Mouse (Mus musculus): ENCODE results near the gene Igsf9b. TPM values are rescaled to one million over a fixed set of nuclear protein-coding genes. Genes with fewer than 3 reads are reported as not detected.

Igsf9b gene
- 10 to 100 TPM; 74.8 to 89.1 TPM for total RNA-seq (2021)
- long read RNA-seq, experiment 1, partial matches to known transcripts, result 1 of 14 reads
- long read RNA-seq, experiment 1, other reads (novel, unspliced or antisense), result 13 of 14 reads
- long read RNA-seq, experiment 2, partial matches to known transcripts, result 0 of 11 reads
- long read RNA-seq, experiment 2, other reads (novel, unspliced or antisense), result 11 of 11 reads

- H3K27ac ChIP-seq, result peak within 1 kb of the TSS; percentile 86
- TF ChIP-seq CTCF (IDR thresholded peaks at IDR 0.05), result peak; percentile 43
- DNase-seq (ENCODE audit: extremely low spot score in 1 of 2, low spot score in 2 of 2), result peak; percentile 96 to 97
- peak within 1 kb of the TSS; percentile 83 for H3K4me3 ChIP-seq
- intact Hi-C loops (cut with DNase I), result loop anchor here (1.0 to 2.0 kb wide), 2 partner anchors 106 to 120 kb away; no protein-coding TSS in a partner anchor
Observed at GRCm38 (mm10) chr9:27298411-27299285, at the start of gene Igsf9b. Igsf9b (plus strand) TSS chr9:27299204.

DNA sequence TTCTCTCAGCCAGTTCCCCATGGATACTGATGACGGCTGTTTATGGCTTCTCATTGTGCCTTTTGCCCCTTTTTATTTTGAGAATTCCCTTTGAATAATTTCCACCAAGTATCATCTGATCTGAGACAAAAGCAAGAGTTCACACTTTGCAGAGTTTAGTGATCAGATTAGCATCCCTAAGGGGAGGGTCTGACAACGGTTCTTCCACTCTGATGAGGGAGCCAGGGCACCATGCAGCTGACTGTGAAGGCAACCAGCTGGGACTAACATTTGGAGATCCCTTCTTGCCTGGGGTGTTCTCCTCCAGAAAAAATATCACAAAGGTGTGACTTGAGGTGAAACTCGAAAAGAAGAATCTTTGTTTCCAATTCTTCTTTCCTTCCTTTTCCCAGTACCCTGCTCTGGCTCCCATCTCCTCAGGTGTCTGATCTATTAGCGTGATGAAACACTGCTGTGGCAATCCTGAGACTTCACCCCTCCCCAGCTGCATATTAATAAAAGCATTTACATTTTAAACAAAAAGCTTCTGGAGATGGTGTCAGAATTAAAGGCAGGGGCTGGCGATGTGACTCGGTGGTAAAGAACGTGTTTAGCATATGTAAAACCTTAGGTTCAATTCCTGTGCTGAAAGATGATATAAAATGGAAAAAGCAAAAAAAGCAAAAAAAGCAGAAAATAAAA lies 46.8 kb upstream of the Igsf9b start:
- intact Hi-C loops (cut with DNase I), result no loop called here
- DNase-seq (ENCODE audit: extremely low spot score in 1 of 2, low spot score in 2 of 2), result no peak
- Histone ChIP-seq H3K4me3 (no peak overlapping the region), H3K27ac (no peak overlapping the region)
- TF ChIP-seq CTCF (IDR thresholded peaks at IDR 0.05), result no peak

GRCm38 (mm10) chr9:27256454-27256853 lies 42.5 kb upstream of the Igsf9b start:
- intact Hi-C loops (cut with DNase I), result no loop called here
- no peak for TF ChIP-seq CTCF (IDR thresholded peaks at IDR 0.05)
- DNase-seq (ENCODE audit: extremely low spot score in 1 of 2, low spot score in 2 of 2), result no peak
- no peak overlapping the region for H3K27ac ChIP-seq
- H3K4me3 ChIP-seq, result no peak overlapping the region

DNA sequence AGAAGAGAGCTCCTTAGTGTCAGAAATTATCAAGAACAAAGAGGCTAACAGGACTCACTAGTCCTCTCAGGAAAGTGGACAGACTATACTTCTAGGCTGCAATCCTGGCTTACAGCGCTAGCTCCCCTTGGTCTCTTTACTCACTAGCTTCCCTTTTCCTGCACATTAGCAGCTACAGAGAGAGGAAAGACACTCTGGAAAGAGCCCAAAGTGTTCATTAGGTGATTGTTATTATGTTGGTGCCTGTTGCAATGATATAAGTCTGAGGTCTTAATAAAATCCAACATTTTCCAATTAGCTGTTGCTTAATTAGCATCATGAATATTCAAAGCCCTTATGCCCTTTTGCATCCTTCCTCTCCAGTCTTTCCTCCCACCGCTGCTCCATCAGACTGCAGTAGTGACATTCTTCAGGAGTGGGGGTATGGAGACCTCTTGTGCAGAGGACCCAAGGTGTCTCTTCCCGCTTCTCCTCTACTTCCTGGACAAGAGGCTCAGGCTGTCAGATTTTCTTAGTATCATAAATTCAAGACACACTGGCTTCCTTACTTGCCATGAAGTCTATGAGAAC lies 38.5 kb upstream of the Igsf9b start:
- no peak overlapping the region for H3K27ac ChIP-seq
- no peak for DNase-seq (ENCODE audit: extremely low spot score in 1 of 2, low spot score in 2 of 2)
- no peak overlapping the region for H3K4me3 ChIP-seq
- intact Hi-C loops (cut with DNase I), result no loop called here
- TF ChIP-seq CTCF (IDR thresholded peaks at IDR 0.05), result no peak

DNA sequence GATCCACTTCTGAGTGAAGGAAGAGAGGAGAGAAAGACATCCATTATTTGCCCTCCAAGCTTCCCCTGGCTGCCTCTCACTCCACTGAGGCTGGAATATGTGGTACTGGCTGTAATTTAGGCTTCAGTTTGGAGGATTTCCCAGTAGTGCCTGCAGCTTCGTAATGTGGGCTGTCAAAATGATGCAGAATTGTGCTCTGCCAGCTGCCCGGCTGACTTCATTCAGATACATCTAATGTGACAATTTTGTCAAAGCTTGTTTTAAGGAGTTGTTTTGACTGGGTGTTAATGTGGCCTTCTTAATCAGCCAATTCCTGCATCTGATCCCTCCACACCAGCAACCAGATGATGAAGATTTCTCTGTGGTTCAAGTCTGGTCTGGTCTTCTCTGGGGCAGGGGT lies 37.1 kb upstream of the Igsf9b start:
- peak; percentile 15 to 16 for DNase-seq (ENCODE audit: extremely low spot score in 1 of 2, low spot score in 2 of 2)
- intact Hi-C loops (cut with DNase I), result no loop called here

DNA sequence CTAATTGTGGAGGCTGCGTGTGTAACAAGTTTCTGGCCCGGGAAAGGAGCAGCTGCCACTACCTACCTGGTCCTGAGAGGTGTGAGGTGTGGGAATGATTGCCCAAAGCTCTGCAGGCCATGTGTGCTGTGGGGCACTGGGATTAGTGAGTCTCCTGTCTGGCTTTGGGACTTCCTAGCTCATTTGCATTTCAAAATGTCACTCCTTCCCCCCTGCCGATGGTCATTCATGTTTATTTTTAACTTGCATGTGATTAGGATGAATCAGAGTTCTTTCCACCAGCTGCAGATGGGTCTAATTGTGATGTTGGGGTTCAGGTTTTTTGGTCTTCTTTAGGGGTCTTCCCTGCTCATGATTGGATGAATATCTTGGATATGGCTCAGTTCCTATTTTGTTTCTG lies 34.0 kb upstream of the Igsf9b start:
- DNase-seq (ENCODE audit: extremely low spot score in 1 of 2, low spot score in 2 of 2), result no peak
- TF ChIP-seq CTCF (IDR thresholded peaks at IDR 0.05), result no peak
- H3K27ac ChIP-seq, result no peak overlapping the region
- H3K4me3 ChIP-seq, result no peak overlapping the region
- intact Hi-C loops (cut with DNase I), result no loop called here

More for the DNA sequence above, 37.1 kb upstream of the Igsf9b start:
- H3K27ac ChIP-seq, result no peak overlapping the region
- no peak for TF ChIP-seq CTCF (IDR thresholded peaks at IDR 0.05)
- no peak overlapping the region for H3K4me3 ChIP-seq

- Histone ChIP-seq H3K27ac (no peak overlapping the region), H3K4me3 (no peak overlapping the region)
- no peak for DNase-seq (ENCODE audit: extremely low spot score in 1 of 2, low spot score in 2 of 2)
- intact Hi-C loops (cut with DNase I), result no loop called here
- TF ChIP-seq CTCF (IDR thresholded peaks at IDR 0.05), result no peak
Observed at GRCm38 (mm10) chr9:27267878-27268277, 31.1 kb upstream of the Igsf9b start.

GRCm38 (mm10) chr9:27268493-27268892 lies 30.5 kb upstream of the Igsf9b start:
- TF ChIP-seq CTCF (IDR thresholded peaks at IDR 0.05), result no peak
- no peak for DNase-seq (ENCODE audit: extremely low spot score in 1 of 2, low spot score in 2 of 2)
- Histone ChIP-seq H3K27ac (no peak overlapping the region), H3K4me3 (no peak overlapping the region)
- intact Hi-C loops (cut with DNase I), result no loop called here

DNA sequence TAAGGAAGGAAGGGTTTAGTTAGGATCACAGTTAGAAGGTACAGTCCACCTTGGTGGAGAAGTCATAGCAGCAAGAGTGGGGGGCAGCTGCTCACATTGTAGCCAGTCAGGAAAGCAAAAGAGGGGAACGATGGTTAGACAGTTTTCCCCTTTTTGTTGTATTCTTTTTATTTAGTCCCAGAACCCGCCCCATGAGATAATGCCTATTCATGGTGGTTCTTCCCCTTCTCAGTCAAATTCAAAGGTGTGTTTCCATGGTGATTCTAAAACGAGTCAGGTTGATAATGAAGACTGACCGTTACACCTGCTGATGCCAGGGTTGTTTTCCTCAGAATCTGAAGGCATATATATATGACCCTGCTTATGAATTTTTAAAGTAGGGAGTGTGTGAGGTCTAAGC lies 29.7 kb upstream of the Igsf9b start:
- Histone ChIP-seq H3K27ac (no peak overlapping the region), H3K4me3 (no peak overlapping the region)
- DNase-seq (ENCODE audit: extremely low spot score in 1 of 2, low spot score in 2 of 2), result no peak
- intact Hi-C loops (cut with DNase I), result no loop called here
- no peak for TF ChIP-seq CTCF (IDR thresholded peaks at IDR 0.05)

GRCm38 (mm10) chr9:27269904-27270303 lies 29.1 kb upstream of the Igsf9b start:
- intact Hi-C loops (cut with DNase I), result no loop called here
- TF ChIP-seq CTCF (IDR thresholded peaks at IDR 0.05), result no peak
- Histone ChIP-seq H3K27ac (no peak overlapping the region), H3K4me3 (no peak overlapping the region)
- DNase-seq (ENCODE audit: extremely low spot score in 1 of 2, low spot score in 2 of 2), result no peak

DNA sequence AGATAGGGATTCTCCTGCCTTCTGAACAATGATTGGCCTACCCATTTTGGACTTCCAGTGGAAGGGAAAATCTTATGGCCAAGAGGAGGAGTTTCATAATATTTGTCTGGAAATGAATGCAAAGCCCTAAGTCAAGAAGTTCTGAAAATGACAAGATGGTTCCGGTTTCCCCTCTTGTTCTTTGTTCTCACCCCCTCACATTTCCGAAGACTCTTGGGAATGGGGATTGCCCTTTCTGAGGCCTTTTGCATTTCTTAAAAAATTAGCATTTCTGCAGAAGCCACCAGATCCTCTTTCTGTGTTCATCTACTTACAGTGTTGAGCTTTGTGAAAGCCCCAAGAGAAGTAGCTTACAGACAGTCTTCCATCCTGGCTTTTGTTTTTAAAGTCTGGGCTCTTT lies 27.1 kb upstream of the Igsf9b start:
- H3K27ac ChIP-seq, result no peak overlapping the region
- intact Hi-C loops (cut with DNase I), result no loop called here
- H3K4me3 ChIP-seq, result no peak overlapping the region
- DNase-seq (ENCODE audit: extremely low spot score in 1 of 2, low spot score in 2 of 2), result no peak
- no peak for TF ChIP-seq CTCF (IDR thresholded peaks at IDR 0.05)

GRCm38 (mm10) chr9:27272858-27273257 lies 26.1 kb upstream of the Igsf9b start:
- no peak overlapping the region for H3K4me3 ChIP-seq
- intact Hi-C loops (cut with DNase I), result no loop called here
- no peak for TF ChIP-seq CTCF (IDR thresholded peaks at IDR 0.05)
- no peak overlapping the region for H3K27ac ChIP-seq
- no peak for DNase-seq (ENCODE audit: extremely low spot score in 1 of 2, low spot score in 2 of 2)

All from left cerebral cortex, adult 2 months (tissue).